Mouse (Mus musculus) heart, postnatal 25 days (tissue): ENCODE measurements around the gene Ankrd63. TPM values are rescaled to one million over a fixed set of nuclear protein-coding genes. Genes with fewer than 3 reads are reported as not detected.

Source experiments
- DNase-seq: peaks from one replicate; pipeline ENCODE4 v3.0.0; 2022; ENCODE audit warnings: low spot score
- intact Hi-C: fragments of 180-260 bp; cut with DNase I; formaldehyde crosslinking; loops from one replicate; pipeline ENCODE4 v1.15.1; 2025
- total RNA-seq, 2 experiments: library from RNA; stranded (reverse); gene quantifications; 2 replicates each; pipeline ENCODE4 v1.2.3; 2021

Ankrd63 gene
- total RNA-seq, 2 experiments from 2014 or later: 1.8 to 3.0 TPM

- DNase-seq: no peak
- intact Hi-C loops: loop anchor here (2.0 kb wide), 1 partner anchor 28 kb away; no protein-coding TSS in a partner anchor
These were observed 25.4 kb upstream of the Ankrd63 start for GRCm38 (mm10) chr2:118729194-118729593.

GRCm38 (mm10) chr2:118728337-118728736 lies 24.6 kb upstream of the Ankrd63 start, which contains the start of gene Plcb2:
Gene Plcb2 (minus strand): TSS chr2:118728438.
- no peak for DNase-seq
- intact Hi-C loops: loop anchor here (2.0 kb wide), 1 partner anchor 28 kb away; no protein-coding TSS in a partner anchor

DNA sequence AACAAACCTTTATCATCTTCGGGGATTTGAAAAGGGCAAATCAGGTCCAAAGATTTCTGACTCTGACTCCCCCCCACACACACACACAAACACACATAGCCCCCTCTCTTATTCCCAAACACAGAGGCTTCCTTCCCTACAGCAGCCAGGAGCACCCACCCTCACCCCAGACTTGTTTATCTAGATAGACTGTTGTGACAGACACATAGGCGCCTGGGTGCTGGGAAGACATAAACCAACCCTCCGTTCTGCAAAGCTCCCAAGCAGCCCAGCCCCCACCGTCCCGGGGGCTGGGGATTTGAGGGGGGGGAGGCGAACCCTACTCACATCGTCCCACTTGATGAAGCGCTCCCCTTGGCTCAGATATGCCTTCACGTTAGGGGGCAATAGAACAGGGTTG lies 24.1 kb upstream of the Ankrd63 start:
- intact Hi-C loops: loop anchor here (2.0 kb wide), 1 partner anchor 27 kb away; no protein-coding TSS in a partner anchor
- DNase-seq: no peak

DNA sequence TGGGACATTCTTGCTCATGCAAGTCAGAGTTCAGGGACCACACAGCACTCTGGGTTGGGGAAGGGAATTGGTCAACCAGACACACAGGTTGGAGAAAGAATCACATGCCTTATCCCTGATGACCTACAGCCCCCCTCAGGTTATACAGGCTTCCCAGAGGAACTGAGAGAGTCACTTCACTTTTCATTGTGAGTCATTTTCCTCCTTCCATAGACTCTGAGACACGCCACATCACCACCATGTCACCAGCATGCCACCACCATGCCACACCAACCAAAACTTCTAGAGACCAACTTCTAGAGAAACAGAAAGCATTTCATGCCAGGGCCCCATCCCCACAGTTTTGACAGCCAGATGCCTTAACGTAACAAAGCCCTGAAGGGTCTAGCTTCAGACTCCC lies 23.1 kb upstream of the Ankrd63 start:
- intact Hi-C loops: no loop called here
- no peak for DNase-seq

GRCm38 (mm10) chr2:118725511-118725910 lies 21.7 kb upstream of the Ankrd63 start:
- intact Hi-C loops: no loop called here
- no peak for DNase-seq

DNA sequence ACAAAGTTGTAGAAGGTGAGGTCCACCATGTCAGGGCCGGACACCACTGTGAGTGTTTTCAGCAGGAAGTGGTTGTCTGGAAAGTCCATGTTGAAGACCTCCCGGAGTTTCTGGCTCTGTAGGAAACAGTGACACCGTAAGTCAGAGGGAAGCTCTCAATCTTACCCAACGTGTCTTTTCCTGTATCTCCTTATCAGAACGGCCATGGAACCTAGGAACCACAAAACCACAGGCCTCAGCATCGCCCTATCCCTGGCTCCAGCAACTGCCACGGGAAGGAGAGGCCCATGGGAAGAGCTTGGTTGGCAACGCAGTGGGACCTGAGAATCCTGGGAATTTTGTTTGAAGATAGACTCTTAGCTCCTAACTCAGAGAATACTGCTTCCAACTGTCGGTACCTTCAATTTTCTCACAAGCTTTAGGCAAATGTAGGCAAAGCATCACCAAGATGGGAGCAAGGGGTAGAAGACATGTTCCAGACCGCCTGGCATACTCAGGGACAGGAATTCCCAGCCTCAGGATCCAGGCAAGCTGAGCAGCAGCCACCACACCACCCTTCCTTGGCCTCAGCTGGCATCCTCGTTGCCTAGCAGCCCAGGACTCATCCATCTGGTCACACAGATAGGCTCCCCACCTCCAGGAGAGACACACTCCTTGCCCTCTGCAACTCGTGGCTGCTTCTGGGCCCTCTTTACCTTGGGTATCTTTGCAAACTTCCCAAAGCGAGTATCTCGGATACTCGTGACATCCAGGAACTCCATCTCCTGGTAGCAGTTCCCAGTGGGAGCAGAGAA lies 20.1 kb upstream of the Ankrd63 start:
- intact Hi-C loops: no loop called here
- DNase-seq: no peak

DNA sequence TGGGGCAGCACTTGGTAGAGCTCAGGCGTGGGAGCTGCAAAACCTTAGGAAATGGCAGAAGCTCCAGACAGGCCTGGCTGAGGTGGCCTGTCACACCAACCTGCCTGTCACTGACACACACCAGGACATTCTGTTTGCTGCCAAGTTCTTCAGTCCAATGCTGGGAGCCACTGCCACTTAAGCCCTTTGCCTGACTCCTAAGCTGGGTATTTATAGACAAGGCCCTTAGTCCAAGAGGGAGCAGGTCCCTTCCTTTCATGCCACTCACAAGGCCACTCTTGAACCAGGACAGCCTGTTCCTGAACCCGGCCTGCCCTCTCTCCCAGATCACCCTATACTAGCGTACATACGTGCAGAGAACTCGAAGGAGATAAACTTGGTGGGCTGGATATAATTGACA lies 12.9 kb upstream of the Ankrd63 start:
- DNase-seq: peak; percentile 36
- intact Hi-C loops: no loop called here

GRCm38 (mm10) chr2:118714230-118714629 lies 10.5 kb upstream of the Ankrd63 start:
- no peak for DNase-seq
- intact Hi-C loops: no loop called here

DNA sequence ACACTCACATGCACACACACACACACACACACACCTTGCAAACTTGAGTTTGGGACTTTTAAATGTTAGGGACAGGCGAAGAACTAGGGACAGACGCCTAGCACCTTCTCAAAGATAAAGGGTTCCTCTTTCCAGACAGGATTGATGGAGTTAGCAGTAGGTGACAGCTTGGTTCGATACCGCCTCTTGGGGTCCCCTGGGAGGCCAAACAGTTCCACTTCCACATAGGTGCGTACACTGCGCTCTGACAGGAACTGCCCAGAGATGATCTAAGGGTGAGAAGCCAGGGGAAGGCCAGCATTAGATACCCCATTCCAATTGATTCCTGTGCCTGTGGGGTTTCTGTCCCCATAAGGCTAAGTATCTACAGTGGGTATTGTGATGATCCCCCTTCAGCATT lies 9.9 kb upstream of the Ankrd63 start:
- DNase-seq: no peak
- intact Hi-C loops: no loop called here

DNA sequence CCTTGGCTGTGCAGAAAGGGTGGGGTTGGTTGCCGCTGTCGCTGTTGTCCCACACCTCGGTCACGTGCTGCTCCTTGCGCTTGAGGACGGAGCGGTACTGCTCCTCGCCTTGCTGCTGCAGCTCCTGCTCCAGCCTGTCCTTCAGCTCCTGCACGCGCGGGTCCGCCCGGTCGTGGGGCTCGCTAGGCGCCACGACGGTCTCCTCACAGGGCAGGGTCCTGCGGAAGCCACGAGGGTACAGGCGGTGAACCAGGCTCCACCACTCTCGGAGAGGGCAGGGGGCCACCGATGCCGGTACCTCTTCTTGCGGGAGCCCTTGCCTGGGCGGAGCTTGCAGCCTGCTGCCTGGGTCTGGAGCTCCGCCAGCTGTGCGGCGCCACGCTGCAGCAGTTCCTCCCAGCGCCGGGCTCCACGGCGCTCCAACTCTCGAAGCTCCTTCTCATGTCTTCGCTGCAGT lies 7.3 kb upstream of the Ankrd63 start:
- no peak for DNase-seq
- intact Hi-C loops: no loop called here

- intact Hi-C loops: no loop called here
These were observed 6.0 kb upstream of the Ankrd63 start for GRCm38 (mm10) chr2:118709655-118710221.

GRCm38 (mm10) chr2:118708472-118708871 lies 4.7 kb upstream of the Ankrd63 start:
- intact Hi-C loops: no loop called here
- no peak for DNase-seq

More at GRCm38 (mm10) chr2:118709655-118710221, 6.0 kb upstream of the Ankrd63 start:
- DNase-seq: no peak

- DNase-seq: no peak
- intact Hi-C loops: no loop called here
These were observed 2.7 kb upstream of the Ankrd63 start for GRCm38 (mm10) chr2:118706436-118706835.

- DNase-seq: no peak
- intact Hi-C loops: loop anchor here (5.0 kb wide), 1 partner anchor 39 kb away; no protein-coding TSS in a partner anchor
These were observed 641 bp downstream of the Ankrd63 start for GRCm38 (mm10) chr2:118702883-118703761.

DNA sequence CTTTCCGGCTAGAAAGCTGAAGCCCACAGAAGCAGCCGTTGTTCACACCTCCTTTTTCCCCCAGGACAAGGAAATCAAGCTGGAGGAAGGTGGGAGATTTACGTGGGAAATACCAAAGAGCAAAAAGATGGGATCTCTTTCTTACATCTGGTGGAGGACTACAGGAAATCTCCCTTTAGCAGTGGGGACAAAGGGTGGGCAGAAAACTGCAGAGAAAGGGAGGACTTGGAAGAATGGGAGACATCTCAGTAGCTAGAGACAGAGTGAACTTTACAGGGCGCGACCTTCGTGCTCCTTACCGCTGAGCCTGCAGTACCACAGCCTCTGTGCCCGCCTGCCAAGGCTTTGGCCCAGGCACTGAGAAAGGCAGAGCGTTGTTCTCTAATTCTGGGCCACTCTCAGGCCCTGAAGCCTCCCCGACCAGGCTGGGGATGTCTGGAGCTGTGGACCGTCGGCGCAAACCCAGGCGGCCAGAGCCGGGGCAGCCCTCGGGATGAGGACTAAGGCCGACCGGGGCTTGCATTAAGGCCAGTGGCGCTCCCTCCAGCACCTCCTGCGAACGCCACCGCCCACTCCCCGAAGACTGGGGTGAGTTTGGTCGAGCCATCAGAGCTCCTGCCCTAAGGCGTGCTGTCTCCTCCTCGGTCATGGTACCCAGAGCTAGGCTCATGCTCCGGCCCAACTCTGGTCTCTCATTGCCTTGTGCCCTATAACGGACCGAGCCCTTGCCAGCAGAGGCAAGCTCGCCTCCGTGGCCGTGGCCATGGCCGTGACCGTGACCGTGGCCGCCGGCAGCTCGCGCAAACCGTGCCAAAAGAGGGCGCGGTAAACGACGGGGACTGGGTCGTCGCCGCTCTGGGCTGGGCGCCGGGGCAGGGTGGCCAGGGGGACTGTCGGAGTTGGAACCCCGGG lies 1.5 kb downstream of the Ankrd63 start:
- intact Hi-C loops: loop anchor here (2.0 to 5.0 kb wide), 2 partner anchors 27 to 40 kb away; partner anchors contain the start of gene Plcb2

DNA sequence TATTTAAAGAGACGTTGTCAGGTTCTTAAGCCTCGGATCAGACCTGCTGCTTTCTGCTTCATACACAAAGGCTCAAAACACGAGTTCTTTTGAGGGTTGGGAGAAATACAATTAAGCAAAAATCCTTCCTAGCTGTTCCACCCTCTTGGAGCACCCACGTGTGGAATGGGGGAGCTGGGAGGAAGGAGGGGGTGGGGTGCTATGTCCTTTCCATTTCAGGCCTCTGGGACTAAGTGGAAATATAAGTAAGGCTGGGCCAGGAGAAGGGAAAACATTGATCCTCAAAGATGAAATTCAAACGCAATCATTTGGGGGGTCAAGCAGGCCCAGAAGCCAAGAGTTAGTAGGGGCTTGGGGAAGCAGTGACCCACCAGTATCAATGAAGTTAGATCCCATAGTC lies 2.6 kb downstream of the Ankrd63 start:
- intact Hi-C loops: loop anchor here (2.0 to 5.0 kb wide), 2 partner anchors 28 to 41 kb away; partner anchors contain the start of gene Plcb2

More for the DNA sequence above, 1.5 kb downstream of the Ankrd63 start:
- no peak for DNase-seq

DNA sequence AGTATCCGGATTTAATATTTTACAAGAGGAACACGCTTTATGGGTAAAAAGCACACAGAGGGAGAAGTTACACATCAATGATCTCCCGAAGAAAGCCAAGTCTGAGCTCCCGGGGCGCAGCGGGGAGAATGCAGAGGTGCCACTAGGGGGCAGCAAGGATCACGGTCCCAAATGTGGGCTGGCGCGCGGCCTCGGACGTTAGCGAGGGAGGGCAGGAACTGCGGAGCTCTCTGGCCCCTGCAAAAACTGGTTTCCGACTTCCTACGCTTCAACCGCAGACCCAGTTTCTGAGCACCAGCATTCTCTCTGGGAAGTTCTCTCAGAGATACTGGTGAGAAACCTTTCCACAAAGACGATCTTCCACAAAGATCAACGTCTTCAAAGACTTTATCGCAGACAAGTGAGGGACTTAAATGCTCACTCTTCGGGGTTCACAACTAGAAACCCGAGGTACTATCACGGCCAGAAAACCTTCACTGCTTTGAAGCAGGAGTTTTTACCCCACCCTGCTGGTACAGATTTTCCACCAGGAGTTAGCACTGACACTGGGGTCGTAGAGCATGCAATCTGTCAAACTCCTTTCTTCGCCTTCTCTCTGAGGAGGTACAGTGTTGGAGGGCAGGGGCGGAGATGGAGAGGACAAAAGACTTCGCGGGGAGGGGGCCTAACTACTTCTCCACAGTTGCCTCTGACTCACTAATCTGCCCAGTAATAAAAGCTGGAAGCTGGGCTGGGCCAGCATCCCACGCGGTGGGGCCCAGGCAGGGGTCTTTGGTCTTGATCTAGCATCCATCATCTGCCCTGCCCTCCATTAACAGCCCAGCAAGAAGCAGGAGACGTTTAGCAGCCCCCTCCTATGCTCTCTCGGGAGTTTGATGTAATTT lies 3.3 kb downstream of the Ankrd63 start:
- DNase-seq: peak; percentile 46
- intact Hi-C loops: loop anchor here (1.0 to 5.0 kb wide), 3 partner anchors 28 to 183 kb away; partner anchors contain the start of gene Plcb2

More for the DNA sequence above, 2.6 kb downstream of the Ankrd63 start:
- no peak for DNase-seq

- DNase-seq: no peak
- intact Hi-C loops: loop anchor here (5.0 kb wide), 1 partner anchor 211 kb away; no protein-coding TSS in a partner anchor
These were observed 5.8 kb downstream of the Ankrd63 start for GRCm38 (mm10) chr2:118697955-118698354.
